Mouse (Mus musculus) lung, postnatal 14 days (tissue): Measurements from ENCODE around the gene Prr15l.

Experiments
- DNase-seq: peaks from one replicate; pipeline ENCODE4 v3.0.0; 2021

The Prr15l gene

DNA sequence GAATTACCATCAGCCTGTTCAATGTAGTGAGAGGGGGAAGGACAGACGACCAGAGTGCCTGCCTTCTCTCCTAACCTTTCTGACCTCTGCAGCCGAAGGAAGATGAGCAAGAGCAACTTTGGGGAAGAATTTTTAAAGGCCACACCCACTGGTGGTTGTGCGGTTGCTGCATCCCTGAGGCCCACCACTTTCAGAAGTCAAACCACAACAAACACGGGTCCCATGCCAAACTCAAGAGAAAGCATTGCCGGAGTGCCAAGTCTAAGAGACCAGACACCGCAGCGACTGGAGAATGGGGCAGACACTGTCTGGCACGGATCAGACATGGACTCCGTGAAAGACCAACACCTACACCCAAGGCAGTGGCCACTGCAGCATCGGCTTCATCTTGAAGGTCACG is 3.0 kb upstream of the Prr15l start:
- DNase-seq: no peak

DNA sequence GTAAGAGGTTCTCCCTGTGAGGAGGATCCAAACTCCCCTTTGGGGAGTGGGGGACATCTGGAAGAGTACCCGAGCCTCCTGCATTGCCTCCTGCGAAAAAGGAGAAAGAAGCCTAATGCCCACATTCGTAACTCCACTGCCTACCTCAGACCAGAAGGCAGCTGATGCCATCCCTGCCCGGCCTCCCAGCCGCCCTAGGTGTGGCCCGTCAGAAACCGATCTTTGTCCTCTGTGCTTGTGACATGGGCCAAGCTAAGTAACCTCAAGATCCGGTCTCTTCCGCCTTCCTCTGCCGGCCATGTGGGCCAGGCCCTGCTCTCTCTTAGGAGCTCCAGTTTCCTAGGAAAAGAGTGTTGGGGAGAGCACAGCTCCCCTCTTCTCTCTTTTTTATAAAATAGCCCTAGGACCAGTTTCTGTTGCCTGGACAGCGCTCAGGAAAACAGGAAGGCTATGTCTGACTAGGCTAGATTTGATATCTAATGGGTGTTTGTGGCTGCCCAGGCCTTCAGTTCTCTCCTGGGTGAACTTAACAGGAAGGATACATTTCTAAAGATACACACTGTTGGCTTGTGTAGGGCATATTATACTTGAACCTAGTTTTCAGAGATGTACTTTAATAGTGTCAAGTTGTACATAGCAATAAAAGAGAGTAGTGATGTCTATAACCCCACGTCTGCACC is 2.3 kb upstream of the Prr15l start:
- DNase-seq: no peak

DNA sequence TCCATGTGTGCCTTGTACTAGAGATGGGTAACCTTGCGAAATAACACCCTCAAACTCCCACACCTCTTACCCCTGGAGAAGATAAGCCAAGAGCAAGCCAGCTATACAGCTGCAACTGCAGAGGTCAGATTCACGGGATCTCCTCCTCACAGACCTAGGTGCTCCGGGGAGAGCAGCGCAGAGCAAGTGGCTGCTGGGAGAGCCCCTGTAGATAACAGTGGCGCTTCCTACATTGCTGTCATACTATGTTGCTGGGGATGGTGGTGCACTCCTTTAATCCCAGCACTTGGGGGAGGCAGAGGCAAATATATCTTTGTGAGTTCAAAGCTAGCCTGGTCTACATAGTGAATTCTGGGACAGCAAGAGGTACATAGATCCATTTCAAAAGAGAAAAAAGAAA is 1.3 kb upstream of the Prr15l start:
- no peak for DNase-seq

DNA sequence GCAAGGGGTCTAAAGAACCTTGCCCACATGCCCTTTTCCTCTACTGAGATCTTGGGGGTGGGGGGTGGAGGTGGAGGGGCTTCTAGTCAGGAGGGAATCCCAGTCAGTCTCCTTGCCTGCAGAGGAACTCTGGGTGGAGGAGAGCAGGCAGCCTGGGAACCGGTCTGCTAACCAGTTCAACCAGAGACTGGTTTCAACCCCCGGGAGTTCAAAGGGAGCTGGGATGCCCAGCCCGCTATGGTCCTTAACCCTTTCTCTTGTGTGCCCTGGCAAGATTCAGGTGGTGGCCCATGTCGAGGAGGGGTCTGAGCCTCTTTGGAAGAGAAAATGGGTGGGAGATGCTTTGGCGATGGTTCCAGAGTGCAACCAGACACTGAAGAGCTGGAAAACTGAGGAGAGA is 787 bp downstream of the Prr15l start:
- no peak for DNase-seq

DNA sequence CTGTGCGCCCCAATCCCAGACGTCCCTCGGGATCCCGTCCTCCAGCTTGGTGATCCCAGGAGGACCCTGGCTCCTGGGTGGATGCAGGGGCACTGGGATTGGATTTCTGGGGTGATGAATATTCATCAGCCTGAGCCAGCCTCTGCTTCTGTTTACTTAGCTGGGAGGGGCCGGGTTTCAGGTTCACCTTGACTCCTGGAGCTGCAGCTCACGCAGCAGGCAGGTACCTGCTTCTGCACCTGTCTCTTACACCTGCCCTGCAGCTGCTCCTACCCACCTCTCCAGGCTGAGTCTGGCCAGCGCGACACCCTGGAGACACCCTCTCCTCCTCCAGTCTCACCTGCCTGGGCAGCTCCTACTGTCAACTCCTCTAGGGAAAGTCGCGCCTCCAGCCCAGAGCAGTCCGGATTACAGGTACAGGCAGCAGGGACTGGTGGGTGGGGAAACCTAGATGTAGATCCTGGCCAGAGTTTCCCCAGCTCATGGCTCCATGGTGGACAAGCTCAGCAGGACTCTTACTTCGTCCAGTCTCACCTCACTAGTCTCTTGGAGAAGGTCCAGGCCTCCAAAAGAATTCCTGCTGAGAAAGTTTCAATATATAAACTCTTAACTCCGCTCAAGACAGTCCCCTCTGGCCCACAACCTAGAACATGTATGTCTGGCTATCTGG is 1.3 kb downstream of the Prr15l start:
- peak; percentile 66 for DNase-seq

DNA sequence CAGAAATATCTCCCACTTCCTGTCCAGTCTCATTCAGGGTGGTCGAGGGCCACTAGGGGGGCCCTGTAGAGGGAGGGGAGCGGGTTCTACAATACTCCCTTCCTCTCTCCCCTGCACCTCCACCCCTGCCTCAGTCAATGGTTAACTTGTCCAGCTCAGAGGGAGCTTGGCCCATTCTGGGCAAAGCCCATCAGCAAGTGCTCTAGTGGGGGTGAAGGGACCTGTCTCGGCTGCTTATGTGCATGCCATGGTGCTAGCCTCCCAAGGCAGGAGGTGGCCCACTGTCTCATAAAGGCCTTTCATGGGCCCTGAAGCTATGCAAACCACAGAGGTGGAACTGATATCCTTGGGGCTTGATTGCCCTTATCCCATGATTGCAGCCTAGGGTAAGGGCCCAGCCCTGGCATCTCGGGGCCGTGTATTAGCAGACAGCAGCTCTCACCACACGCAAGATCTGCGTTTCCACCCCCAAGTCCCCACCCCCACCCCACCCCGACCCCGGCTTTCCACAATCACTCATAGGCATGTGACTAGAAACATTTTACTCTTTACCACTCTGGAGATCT is 1.9 kb downstream of the Prr15l start:
- no peak for DNase-seq

DNA sequence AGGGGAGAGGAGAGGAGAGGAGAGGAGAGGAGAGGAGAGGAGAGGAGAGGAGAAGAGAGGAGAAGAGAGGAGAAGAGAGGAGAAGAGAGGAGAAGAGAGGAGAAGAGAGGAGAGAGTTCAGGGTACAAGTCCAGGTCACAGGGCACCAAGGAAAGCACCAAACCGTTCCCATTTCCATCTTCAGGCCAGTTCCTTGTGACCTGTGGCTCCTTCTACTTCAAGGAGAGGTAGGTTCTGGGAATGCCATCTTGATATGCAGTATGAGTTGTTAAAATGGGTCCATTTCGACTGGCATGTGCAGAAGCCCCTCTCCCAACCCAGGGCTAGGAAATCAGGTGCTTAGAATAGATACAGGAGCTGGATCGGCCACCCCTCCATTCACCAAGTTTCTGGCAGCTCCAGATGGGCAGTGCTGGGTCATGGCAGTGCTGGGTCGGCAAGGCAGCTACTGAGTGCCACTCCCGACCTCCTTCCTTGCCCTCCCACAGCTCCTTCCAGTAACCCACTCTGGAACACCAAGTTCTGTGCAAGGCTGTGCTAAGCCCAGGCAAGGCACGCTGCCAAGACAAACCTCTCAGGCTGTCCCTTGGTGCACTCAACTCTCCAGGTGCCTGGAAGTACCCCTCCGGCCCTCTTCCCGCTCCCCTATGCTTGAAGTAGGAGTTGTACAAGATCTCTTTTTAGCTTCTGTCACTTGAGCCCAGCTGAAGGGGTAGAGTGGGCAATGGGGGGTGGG is 3.6 kb downstream of the Prr15l start:
- DNase-seq: peak; percentile 88

DNA sequence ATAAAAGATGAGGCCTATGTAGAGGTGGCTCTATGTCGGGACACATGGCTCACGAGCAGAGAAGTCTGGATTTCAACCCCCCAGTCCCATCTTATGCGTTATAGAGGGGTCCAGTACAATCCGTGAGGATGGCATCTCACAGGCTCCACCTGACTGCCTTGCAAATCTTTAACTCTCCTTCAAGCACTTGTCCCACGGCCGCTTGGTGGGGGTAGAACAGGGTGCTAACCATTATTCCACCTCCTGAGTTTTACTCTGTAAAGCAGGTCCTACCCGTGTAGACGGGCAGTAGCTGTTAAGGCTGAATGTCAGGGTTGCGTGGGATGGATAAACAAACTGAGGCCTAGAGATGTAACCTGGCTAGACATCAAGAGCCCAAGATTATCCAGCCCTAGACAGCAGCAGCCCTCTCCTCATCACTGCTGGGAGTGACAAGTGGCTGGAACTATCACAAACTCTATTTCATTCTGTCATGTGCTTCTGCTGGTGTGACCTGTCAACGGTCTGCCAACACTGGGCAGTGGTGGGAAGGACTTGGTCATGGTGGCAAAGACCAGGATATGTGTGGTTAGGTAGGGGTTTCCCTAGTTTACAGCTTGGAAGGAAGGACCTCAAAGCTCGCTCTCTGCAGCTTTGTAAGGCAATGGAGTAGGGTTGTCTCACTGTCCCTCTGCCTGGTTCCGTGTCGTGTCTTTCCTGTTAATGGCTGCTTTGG is 5.8 kb downstream of the Prr15l start:
- DNase-seq: no peak

DNA sequence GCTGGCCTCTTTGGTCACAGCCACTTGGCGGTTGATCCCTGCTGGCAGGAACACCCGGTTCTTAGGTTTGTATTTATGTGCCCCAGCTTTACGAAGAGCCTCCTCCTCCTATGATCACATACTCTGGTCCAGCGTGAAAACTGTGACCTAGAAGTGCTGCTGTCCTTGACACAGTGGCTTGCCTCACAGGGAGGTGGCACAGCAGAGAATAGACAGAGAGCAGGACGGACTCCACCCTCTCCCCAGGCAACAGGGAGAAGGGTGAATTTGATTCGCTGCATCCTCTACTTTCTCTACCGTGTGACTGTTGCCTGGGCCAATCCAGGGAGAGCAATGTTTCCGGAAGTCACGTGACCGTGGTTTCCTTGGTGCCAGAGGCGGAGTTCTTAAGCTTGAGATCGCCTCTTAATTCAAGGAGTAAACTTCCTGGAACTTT is 7.0 kb downstream of the Prr15l start:
- DNase-seq: peak; percentile 79

DNA sequence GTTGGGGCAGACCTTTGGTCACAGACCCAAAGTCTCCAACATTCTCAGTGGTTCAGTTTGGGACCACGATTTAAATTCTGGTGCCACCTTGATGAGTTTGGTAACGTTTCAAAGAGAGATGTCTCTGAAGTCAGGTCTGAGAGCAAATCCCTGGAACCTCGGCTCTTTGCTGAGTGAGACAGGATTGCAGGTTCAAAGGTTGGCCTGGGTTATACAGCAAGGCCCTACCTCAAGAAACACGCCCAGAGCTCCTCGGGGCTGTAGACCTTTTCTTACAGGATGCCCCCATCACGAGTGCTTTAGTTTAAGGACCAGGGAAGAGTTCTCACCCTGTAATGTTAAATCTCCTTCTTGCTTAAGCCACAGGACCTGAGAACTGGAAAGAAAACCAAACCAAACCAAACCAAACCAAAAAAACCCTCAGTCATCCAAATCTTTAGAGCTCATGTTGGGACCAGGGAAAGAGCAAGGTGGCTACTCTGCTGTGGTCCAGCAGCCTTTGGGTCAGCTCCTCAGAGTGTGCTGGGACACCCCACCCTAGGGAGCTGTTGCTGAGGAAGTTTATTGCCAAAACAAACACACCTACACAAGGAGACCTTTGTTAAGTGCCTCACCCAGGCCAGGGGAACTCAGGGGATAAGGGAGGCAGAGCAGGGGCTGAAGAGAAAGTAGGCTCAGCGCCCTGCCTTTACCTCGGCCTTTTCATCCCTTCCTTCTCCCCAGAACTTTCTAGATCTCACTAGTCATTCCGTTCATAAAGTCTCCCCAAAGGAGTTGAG is 8.2 kb downstream of the Prr15l start:
- no peak for DNase-seq

DNA sequence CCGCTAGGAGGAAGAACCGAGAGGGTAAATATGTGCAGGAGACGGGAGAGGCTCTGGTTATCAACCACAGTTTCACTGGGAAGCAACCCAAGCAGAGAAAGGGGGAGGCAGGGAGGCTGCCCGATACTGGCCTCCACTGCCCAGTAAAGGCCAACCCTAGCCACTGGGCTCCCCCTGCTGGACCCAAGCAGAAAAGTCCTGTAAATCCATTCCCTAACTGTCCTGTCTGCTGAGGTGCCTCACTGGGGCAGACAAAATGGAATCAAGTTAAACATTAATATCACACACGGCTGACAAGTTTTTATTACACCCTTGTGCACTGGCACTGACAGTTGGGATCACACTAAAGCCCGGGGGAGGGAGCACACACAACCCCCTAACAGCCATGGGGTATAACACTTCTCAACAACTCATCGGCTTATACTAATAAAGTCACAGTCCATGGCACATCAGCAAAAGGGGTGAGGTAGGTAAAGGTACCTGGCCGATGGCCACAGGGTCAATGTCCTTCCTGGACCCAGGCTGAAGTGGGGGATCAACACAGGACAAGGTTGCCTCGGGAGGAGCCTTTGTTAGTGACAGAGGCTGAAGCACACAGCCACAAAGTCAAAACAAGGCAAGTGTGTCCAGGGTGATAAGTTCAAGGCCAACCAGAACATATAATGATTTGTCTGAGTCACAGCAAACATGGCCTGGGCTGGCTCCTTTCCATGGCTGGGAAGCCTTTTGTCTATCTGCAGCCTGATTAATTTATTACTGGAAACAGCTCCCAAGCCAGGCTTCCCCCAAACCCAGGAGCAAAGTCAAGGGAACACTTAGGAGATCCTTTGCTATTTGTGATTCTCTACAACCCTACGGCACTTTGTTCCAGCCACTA is 9.9 kb downstream of the Prr15l start:
- DNase-seq: peak; percentile 73

DNA sequence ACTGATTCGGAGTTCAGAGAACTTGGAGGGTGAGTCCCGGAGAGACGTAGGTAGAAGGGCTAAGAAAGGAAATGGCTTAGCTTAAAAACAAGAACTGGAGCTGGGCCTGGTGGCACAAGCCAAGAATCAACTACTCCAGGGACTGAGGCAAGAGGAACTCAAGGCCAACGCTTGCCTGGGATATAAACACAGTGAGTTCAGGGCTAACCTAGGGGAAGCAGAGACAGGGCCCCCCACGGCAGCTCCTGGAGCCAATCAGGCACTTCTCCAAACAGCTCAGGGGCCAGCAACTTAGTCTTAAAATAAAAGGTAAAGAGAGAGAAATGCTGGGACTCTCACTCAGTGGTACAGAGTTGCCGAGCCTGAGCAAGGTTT is 10.5 kb downstream of the Prr15l start:
- no peak for DNase-seq

DNA sequence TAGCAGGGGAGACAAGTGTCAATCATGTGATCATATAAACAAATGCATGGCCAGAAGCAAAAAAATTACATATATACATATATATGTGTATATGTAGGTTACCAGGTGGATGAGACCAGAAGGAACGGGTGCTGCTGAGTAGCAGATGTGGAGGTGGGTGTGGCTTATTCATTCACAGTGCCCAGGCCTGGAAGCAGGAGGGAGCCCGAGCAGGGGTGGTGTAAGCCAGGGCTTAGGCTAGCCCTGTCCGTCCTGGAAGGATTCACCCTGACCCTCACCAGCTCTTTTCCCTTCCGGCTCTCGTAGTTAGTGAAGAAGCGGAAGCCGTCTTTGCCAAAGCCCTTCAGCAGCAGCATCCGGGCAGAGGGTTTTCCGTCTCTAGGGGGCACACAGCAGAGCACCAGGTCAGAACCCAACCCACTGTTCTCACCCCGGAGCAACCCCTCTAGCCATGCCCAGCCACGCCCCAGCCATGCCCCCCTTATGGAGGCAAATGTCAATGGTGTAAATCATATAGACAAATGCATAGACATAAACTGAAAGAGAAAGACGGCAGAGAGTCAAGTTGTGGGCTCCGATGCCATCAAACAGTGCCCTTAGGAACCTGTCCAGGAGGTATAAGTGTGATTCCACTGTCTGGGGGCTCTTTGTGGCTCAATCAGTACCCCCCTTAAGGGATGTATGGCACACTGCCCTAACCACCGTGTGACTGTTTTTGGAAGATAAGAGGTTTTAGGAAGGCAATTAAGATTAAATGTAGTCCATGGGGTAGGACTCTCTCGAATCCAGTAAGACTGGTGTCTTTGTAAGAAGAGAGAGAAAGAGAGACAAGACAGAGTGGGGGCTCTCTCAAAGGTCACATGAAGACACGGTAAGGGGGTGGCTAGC is 12.9 kb downstream of the Prr15l start:
- no peak for DNase-seq

DNA sequence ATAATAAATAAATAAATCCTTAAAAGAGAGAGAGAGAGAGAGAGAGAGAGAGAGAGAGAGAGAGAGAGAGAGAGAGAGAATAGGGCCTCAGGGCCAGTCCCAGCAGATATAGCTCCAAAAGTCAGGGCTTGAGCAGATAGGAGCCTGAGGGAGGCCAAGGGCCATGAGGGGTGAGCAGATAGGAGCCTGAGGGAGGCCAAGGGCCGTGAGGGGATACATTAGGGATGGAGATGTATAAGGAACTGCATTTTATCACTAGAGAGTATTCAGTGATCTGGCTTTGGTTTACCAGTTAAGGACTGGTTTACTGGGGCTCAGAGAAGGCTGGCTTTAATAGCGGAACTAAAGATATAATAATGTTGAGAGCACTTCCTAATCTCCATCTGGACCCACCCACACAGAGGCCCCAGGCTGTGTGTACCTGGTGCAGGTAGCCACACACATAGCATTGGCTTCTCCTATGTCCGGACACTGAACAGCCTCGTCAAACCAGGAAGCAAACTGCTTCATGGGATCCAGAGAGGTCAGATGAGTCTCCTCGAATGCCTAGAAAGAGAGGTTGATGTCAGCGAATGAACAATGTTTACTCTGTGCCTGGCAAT is 14.2 kb downstream of the Prr15l start:
- no peak for DNase-seq

DNA sequence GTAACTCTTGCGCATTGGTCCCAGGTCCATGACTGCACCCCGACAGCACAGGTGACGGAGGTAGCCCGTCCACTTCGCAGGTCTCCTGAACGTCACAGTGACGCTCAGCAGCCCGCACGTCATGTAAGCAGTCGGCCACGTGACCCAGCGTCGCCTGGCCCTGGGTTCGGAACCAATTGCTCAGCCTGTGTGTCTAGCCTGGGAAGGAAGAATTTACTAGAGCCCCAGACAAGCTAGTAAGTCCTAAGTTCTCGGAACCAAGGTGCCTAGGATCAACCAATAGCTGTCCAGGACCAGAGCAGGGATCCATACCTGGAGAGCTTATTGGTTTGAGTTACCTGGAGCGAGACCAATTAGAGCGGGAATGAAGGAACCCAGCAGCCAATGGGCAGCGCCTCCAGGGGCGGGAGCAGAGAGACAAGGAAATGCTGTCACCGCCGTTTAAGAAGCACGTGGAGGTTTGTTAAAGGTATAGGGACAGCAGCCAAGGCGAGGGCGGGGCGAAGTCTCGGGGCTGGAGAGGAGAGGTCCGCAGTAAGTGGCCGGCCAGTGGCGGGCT is 15.9 kb downstream of the Prr15l start, which contains the start of gene Pnpo:
Gene Pnpo (minus strand): TSS at position 241 of the 559 bp plus-strand sequence.
- peak; percentile 89 for DNase-seq

DNA sequence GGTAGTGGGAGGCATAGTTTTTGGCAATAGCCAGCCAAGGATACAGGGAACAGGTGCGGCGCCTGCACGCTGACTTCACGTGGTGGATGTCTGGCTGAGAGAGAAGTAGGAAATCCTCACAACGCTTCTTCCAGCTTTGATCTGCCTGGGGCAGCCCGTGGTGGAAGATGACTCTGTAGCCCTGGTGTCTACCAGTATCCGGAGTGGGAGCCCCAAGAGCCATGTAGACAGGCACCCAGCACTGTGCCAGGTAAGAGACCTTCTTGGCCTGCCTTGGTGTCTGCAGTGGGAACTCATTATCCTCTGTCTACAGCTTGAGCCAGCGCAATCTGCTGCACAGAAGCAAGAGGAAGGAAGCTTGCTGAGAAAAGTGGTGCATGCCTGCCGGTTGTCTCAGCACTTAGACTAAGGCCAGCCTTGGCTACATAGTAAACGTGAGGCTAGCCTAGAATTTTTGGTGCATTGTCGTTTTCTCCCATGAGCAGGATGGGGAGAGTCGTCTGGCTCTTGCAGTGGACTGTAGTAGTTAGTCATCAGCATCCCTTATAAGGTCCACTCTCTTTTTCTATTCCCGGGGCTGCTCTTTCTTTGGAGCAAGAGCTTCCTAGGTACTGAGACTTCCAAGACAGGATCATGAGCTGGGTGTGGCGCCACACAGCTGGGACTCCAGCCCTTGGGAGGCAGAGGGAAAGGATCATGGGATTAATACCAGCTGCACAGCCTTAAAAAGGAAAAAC is 17.1 kb downstream of the Prr15l start:
- DNase-seq: no peak

DNA sequence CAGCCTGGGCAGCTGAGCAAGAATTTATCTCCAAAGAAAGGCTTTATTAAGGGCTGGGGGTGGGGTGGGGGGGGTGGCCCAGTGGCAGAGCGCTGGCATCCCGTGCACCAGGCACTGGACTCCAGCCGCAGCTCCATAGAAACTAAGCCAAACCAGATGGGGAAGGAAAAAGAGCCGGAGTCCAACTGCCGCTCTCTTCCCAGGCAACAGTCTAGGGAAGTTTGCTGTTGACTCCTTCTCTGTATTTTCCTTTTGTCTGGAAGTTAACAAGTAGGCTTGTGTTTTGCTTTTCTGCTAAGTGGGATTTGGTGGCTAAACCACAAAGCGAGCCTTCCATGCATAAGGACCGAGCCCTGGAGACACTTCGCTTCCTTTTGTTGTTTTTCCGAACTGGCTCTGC is 18.6 kb downstream of the Prr15l start:
- DNase-seq: no peak

DNA sequence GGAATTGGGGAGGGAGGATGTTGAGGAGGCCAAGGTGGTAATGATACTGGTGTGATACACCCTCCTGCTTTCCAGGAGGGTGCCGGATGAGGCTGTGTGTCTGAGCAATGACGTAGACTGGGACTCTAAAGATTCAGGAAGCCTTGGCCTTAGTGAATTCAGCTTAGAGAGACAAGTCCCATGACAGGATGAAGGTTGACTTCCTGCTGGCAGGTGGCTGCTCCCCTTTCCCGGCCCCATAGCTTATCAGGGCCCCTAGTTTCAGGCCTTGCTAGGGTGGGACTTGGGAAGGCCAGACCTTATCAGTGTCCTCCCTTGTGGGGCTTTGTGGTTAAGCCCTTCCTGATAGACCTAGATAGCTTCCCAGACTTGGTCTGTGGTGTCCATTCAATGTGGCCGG is 19.9 kb downstream of the Prr15l start:
- no peak for DNase-seq

DNA sequence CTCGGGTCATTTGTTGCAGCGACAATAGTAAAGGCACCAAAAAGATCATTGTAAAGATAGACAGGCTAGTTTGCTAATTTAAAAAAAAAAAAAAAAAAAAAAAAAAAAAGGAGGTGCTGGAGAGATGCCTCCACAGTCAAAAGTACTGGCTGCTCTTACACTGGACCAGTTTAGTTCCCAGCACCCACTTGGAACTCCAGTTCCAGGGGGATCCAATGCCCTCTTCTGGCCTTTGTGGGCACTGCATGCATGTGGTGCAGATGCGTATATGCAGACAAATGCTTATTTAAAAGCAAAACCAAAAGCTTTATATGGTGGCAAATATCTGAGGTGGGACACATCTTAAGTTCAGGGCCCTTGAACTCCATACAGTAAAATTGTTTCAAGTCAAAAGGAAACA is 22.9 kb downstream of the Prr15l start:
- DNase-seq: no peak
